Mouse (Mus musculus): Measurements from ENCODE around the gene Clptm1.

DNA sequence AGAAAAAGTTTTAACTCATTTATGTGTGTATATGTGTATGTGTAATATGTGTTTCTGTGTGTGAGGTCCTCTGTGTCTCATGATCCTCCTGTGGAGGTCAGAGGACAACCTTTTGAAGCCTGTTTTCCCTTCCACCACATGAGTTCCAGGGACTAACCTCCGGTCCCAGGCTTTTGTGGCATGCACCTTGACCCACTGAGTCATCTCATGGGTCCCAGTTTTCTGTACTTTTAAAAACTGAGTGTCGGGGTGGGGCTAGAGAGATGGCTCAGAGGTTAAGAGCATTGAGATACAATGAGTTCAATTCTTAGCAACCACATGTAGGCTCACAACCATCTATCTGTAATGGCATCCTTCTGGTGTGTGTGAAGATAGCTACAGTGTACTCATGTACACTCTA lies 15.9 kb upstream of the Clptm1 start:
- TF ChIP-seq POLR2A (IDR thresholded peaks at IDR 0.05; ENCODE audit: control insufficient read depth, extremely low read depth, insufficient read depth, low read length, poor library complexity), result no peak
- TF ChIP-seq CTCF (IDR thresholded peaks at IDR 0.05; ENCODE audit: borderline replicate concordance, control insufficient read depth, extremely low read depth, insufficient read depth, low read length, poor library complexity), result no peak

Measured in thymus, adult 2 months (tissue).